Mouse (Mus musculus): ENCODE results near the gene Polr2h. TPM values are rescaled to one million over a fixed set of nuclear protein-coding genes. Genes with fewer than 3 reads are reported as not detected.
A peak's percentile ranks its signal among the peaks of the same experiment; 100 is the strongest.

Gene Polr2h
- polyA plus RNA-seq, 1 experiment from 2014 or later: 27.5 TPM

GRCm38 (mm10) chr16:20765244-20765643 lies 47.8 kb downstream of the Polr2h start:
- 48% methylated on average over 9 of the region's 9 CpGs for WGBS (ENCODE audit: insufficient replicate concordance)
- H3K4me2 ChIP-seq (ENCODE audit: low read depth, low read length): no peak overlapping the region
- no peak overlapping the region for H3K9ac ChIP-seq (replicated peaks)
- H3K27ac ChIP-seq (ENCODE audit: low read depth): no peak overlapping the region
- no peaks in the 10 kb centered on the region for H3K4me1 ChIP-seq (ENCODE audit: insufficient read depth)
- no peaks in the 10 kb centered on the region for H3K9me3 ChIP-seq (ENCODE audit: low read length)
- DNase-seq (peak; percentile 71), ATAC-seq (no peak)
- H3K36me3 ChIP-seq (replicated peaks; ENCODE audit: insufficient read depth, low read length): no peaks in the 10 kb centered on the region
- no peak overlapping the region for H3K4me3 ChIP-seq (ENCODE audit: low read depth, low read length)
- TF ChIP-seq EP300 (IDR thresholded peaks at IDR 0.05; ENCODE audit: low read depth) (no peak), CTCF (IDR thresholded peaks at IDR 0.05; ENCODE audit: low read depth) (peak; percentile 74)
- no peaks in the 10 kb centered on the region for H3K27me3 ChIP-seq (ENCODE audit: insufficient read depth, low read length)

Other genes with a start within 250 kb of the Polr2h start
- 25.3 and 26.1 TPM in 2 replicates for gene Eif2b5, start 218.8 kb upstream of the Polr2h start, polyA plus RNA-seq (2015; fragmentation: Nextera tagmentation; extraction: Ambion mirVana)
- gene Dvl3, start 200.7 kb upstream of the Polr2h start, polyA plus RNA-seq (2015; fragmentation: Nextera tagmentation; extraction: Ambion mirVana): 3.0 and 3.5 TPM in 2 replicates
- 288 and 308 TPM in 2 replicates for gene Ap2m1, start 182.2 kb upstream of the Polr2h start, polyA plus RNA-seq (2015; fragmentation: Nextera tagmentation; extraction: Ambion mirVana)
- 18.0 and 19.8 TPM in 2 replicates for gene Abcf3, start 169.1 kb upstream of the Polr2h start, polyA plus RNA-seq (2015; fragmentation: Nextera tagmentation; extraction: Ambion mirVana)
- gene Vwa5b2, start 128.2 kb upstream of the Polr2h start, polyA plus RNA-seq (2015; fragmentation: Nextera tagmentation; extraction: Ambion mirVana): not detected in 2 replicates
- 20.4 and 23.3 TPM in 2 replicates for gene Eef1akmt4, start 106.1 kb upstream of the Polr2h start, polyA plus RNA-seq (2015; fragmentation: Nextera tagmentation; extraction: Ambion mirVana)
- gene Gm49333, start 106.1 kb upstream of the Polr2h start, polyA plus RNA-seq (2015; fragmentation: Nextera tagmentation; extraction: Ambion mirVana): not detected in 2 replicates
- gene Alg3, start 105.9 kb upstream of the Polr2h start, polyA plus RNA-seq (2015; fragmentation: Nextera tagmentation; extraction: Ambion mirVana): 18.6 and 19.0 TPM in 2 replicates
- gene Camk2n2, start 96.4 kb upstream of the Polr2h start, polyA plus RNA-seq (2015; fragmentation: Nextera tagmentation; extraction: Ambion mirVana): 0.11 and 0.13 TPM in 2 replicates
- gene Ece2, start 87.8 kb upstream of the Polr2h start, polyA plus RNA-seq (2015; fragmentation: Nextera tagmentation; extraction: Ambion mirVana): 0.14 TPM in 1 of 2 replicates, not detected in the other
- gene Psmd2, start 66.0 kb upstream of the Polr2h start, polyA plus RNA-seq (2015; fragmentation: Nextera tagmentation; extraction: Ambion mirVana): 97.0 and 110 TPM in 2 replicates
- 65.6 and 70.9 TPM in 2 replicates for gene Eif4g1, start 49.4 kb upstream of the Polr2h start, polyA plus RNA-seq (2015; fragmentation: Nextera tagmentation; extraction: Ambion mirVana)
- gene Fam131a, start 24.4 kb upstream of the Polr2h start, polyA plus RNA-seq (2015; fragmentation: Nextera tagmentation; extraction: Ambion mirVana): 0.88 and 1.4 TPM in 2 replicates
- 3.6 and 4.7 TPM in 2 replicates for gene Clcn2, start 81 bp downstream of the Polr2h start, polyA plus RNA-seq (2015; fragmentation: Nextera tagmentation; extraction: Ambion mirVana)
- 0.34 and 0.45 TPM in 2 replicates for gene Chrd, start 15.5 kb downstream of the Polr2h start, polyA plus RNA-seq (2015; fragmentation: Nextera tagmentation; extraction: Ambion mirVana)
- 8.6 and 8.9 TPM in 2 replicates for gene Thpo, start 16.8 kb downstream of the Polr2h start, polyA plus RNA-seq (2015; fragmentation: Nextera tagmentation; extraction: Ambion mirVana)

All from liver, postnatal 0 days (tissue).